Mouse (Mus musculus) adrenal gland (tissue): ENCODE results near the gene Smarcc1.

Source experiments
- intact Hi-C: fragments of 180-260 bp; cut with DNase I; formaldehyde crosslinking; loops from one replicate; pipeline ENCODE4 v1.15.1; 2025
- microRNA-seq, 2 experiments: library from miRNA; unstranded; fragments of <30 nt; microRNA quantifications; one replicate each; pipeline ENCODE4; 2019

Gene Smarcc1

GRCm38 (mm10) chr9:110275882-110276281 is 158.4 kb downstream of the Smarcc1 start:
- intact Hi-C loops: no loop called here

- intact Hi-C loops: no loop called here
Observed at GRCm38 (mm10) chr9:110277431-110277881, 159.9 kb downstream of the Smarcc1 start.

- intact Hi-C loops: no loop called here
Observed at GRCm38 (mm10) chr9:110284075-110284697, 166.7 kb downstream of the Smarcc1 start.

GRCm38 (mm10) chr9:110287321-110287924 is 169.9 kb downstream of the Smarcc1 start:
- intact Hi-C loops: no loop called here

Small RNA genes within 50 kb of the gene (microRNA-seq; reads per million reads assigned to microRNA genes)
- gene Mir6236: 15.7 to 18.9 reads per million in 2 experiments
